Mouse (Mus musculus): ENCODE data around the gene Adal. TPM values are rescaled to one million over a fixed set of nuclear protein-coding genes. Genes with fewer than 3 reads are reported as not detected.

Adal gene
- total RNA-seq, 2 experiments from 2014 or later, result 10.3 to 11.2 TPM

GRCm38 (mm10) chr2:121178828-121179479, 38.7 kb downstream of the Adal start:
- peak in 1 of 2 experiments; percentile 17 for DNase-seq

GRCm38 (mm10) chr2:121183431-121183830, 43.2 kb downstream of the Adal start:
- DNase-seq, result no peak

- no peak for DNase-seq
Observed at GRCm38 (mm10) chr2:121184142-121184541, 43.9 kb downstream of the Adal start.

DNA sequence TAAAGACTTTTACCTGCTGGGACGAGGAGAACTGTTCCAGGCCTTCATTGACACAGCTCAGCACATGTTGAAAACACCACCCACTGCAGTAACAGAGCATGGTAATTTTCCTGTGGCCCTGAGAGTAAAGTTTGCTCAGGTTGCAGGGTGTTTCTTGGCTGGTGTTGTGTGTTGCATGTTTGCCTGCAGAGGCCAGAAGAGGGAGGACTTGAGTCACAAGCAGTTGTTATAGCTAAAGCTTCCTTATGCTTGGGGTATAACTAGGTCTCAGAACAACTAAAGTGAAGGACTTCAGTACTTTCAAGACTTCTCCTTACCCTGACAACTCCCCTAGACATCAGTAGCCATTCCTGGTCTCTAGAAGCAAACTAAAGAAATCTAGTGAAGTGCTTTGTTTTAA, 48.3 kb downstream of the Adal start:
- DNase-seq, result no peak

DNA sequence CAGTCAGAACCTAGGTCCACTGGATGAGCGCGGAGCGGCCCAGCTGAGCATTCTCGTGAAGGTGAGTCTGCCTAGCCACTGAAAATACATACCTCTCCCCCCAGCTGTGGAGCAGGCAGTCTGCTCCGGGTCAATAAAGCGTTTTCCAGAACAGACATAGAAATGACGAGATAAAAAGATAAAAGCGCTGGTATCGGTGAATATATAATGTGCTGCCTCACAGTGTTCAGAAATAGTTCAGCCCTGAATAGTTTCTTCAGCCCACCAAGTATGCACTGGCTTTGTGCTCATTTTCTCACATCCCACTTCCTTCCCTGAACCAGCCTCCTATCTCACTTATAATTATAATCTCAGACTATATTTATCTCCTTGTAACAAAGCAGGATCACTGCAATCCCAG, 55.2 kb downstream of the Adal start:
- DNase-seq, result no peak

DNA sequence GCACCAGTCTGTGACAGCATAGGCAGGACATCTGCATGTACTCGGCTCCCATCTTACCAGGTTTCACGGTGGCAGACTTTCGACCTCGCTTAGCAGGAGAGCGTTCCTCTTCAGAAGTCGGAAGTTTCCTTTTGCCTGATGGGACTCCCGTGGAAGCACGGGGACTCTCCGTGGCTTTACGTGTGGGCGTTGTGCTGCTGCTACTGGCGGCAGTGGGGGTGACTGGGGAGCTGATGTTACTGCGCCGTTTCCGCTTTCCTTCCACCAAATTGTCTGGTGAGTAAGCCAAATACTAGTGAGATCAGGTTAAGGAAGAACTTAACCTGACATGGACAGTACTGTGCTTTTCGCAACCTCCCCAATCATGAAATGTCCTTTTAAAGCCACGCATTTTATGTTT, 64.0 kb downstream of the Adal start:
- no peak for DNase-seq

Other genes with a start within 250 kb of the Adal start
- 10 to 100 TPM; 18.9 to 21.4 TPM for gene Ubr1, start 169.7 kb upstream of the Adal start, total RNA-seq (2021)
- gene Tmem62, start 163.4 kb upstream of the Adal start, total RNA-seq (2021), result 1 to 10 TPM; 3.3 to 3.5 TPM
- gene Ccndbp1, start 132.0 kb upstream of the Adal start, total RNA-seq (2021), result 10 to 100 TPM; 32.5 to 35.2 TPM
- gene Epb42, start 103.4 kb upstream of the Adal start, total RNA-seq (2021), result under 1 TPM in 1 of 2 experiments, not detected in 1; 0.44 TPM
- not detected for gene Tgm5, start 54.6 kb upstream of the Adal start, total RNA-seq (2021)
- not detected for gene Tgm7, start 30.6 kb upstream of the Adal start, total RNA-seq (2021)
- 1 to 10 TPM; 8.8 to 9.4 TPM for gene Lcmt2, start 225 bp downstream of the Adal start, total RNA-seq (2021)
- 10 to 100 TPM; 16.4 to 21.3 TPM for gene Tubgcp4, start 30.2 kb downstream of the Adal start, total RNA-seq (2021)
- gene Zscan29, start 30.7 kb downstream of the Adal start, total RNA-seq (2021), result 1 to 10 TPM; 5.8 to 6.8 TPM
- 10 to 100 TPM; 28.1 to 28.4 TPM for gene Trp53bp1, start 131.0 kb downstream of the Adal start, total RNA-seq (2021)
- 1 to 10 TPM; 3.5 to 3.8 TPM for gene Map1a, start 149.2 kb downstream of the Adal start, total RNA-seq (2021)
- gene Ppip5k1, start 215.0 kb downstream of the Adal start, total RNA-seq (2021), result 10 to 100 TPM; 87.5 to 93.6 TPM
- 1 to 10 TPM; 1.2 to 2.7 TPM for gene Ckmt1, start 217.3 kb downstream of the Adal start, total RNA-seq (2021)
- not detected for gene Strc, start 246.7 kb downstream of the Adal start, total RNA-seq (2021)